Mouse (Mus musculus) cerebellum, adult 2 months (tissue): ENCODE results near the gene Cacng6.

Experiments
- CTCF ChIP-seq: fragments of 200-500 bp; IDR thresholded peaks from 2 replicates; pipeline ENCODE4 v1.5.1; 2011; ENCODE audit warnings: low read depth, mild to moderate bottlenecking, control low read depth, low read length, moderate library complexity, borderline replicate concordance; ENCODE audit not compliant: insufficient read depth
- POLR2A ChIP-seq: fragments of 200-500 bp; IDR thresholded peaks from 2 replicates; pipeline ENCODE4 v1.6.1; 2011; ENCODE audit warnings: low read length, control low read depth, borderline replicate concordance; ENCODE audit not compliant: insufficient read depth

DNA sequence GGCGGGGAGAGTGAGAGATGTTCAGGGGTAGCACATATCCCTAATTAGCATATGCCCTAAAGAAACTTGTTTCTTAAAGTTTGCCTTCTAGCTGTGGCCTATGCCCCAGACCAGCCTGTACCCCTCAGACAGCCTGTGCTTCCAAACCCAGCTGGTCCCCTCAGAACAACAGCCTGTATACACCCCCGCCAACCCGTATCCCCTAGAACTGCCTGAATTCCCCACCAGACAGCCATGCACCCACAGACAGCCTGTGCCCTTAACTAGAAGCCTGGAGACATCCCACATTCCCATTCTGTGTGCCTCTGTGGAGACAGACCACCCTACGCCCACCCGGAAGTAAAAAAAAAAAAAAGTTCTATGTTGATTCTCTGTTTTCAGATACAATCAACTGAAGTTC is 1.1 kb downstream of the Cacng6 start:
- TF ChIP-seq CTCF: no peak
- no peak for TF ChIP-seq POLR2A
